Mouse (Mus musculus) spleen, postnatal 36 days (tissue): Measurements from ENCODE around the gene Cdk6.
"Not testable (repeated sequence)": the region's sequence is repeated elsewhere in the genome, so short reads cannot be mapped to it uniquely, and the experiment has no call there.

Experiments
- DNase-seq, 2 experiments: peaks; one replicate each; pipeline ENCODE4 v3.0.0; 2022; ENCODE audit warnings: low spot score in 2 of 2, mixed read lengths in 1 of 2

The Cdk6 gene

GRCm38 (mm10) chr5:3341111-3341911 is at the start of gene Cdk6:
TSS of gene Cdk6 (plus strand) at chr5:3341485.
- DNase-seq, result peak; percentile 54 to 59

DNA sequence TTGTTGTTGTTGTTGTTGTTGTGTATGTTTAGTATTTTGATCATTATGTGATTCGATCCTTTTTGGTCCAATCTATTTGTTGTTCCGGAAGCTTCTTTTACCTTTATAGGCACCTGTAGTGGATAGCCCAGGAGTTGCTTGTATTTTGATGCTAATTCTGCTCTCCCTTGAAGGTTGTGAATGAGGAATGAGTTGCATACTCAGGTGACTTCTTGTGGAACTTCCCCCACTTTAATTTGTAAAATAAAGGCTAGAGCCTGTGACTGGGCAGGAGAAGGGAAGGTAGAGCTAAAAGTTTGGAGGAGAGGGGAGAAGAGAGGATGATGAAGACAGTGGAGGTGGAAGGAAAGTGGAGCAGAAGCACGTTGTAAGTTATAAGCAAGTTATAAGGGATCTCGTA is 47.6 kb upstream of the Cdk6 start:
- no peak for DNase-seq

- peak; percentile 14 for DNase-seq
Observed at GRCm38 (mm10) chr5:3300801-3301457, 40.4 kb upstream of the Cdk6 start.

GRCm38 (mm10) chr5:3301535-3301934 is 39.8 kb upstream of the Cdk6 start:
- no peak for DNase-seq

DNA sequence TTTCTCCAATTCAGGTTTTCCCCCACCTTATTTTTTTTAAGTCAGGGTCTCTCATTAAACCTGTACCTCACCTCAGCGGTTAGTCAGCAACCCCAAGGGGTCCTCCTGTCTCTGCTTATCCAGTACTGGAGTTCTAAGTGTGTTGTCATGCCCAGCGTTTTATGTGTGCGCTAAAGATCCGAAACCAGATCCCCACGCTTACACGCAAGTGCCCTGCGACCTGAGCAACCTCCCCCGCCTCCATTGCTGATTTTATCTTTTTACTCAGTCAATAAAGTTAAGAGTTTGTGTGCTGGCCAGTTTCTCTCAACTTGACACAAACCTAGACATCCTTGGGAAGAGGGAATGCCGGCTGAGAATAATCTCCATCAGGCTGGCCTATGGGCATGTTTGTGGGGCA is 37.4 kb upstream of the Cdk6 start:
- no peak for DNase-seq

GRCm38 (mm10) chr5:3306146-3306545 is 35.1 kb upstream of the Cdk6 start:
- DNase-seq, result no peak

GRCm38 (mm10) chr5:3309122-3309521 is 32.2 kb upstream of the Cdk6 start:
- DNase-seq, result no peak

DNA sequence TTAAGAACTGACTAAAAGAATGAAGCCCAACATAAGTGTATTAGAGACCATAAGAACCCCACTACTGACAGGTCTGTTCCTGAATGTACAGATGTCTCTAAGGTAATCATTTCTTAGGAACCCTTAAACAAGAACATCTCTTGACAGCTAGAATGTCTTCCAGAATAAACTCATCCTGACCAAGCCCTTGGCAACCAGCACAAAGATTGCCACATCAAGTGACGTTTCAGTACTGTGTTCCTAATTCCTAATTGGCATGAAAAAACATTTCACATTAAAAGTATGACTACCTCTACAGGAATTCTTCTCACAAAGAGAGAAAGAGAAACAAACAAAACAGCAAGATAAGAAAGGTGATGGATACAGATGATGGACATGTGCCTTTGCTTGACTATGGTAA is 31.7 kb upstream of the Cdk6 start:
- DNase-seq, result no peak

- DNase-seq, result not testable (repeated sequence)
Observed at GRCm38 (mm10) chr5:3311156-3311555, 30.1 kb upstream of the Cdk6 start.

- DNase-seq, result not testable (repeated sequence)
Observed at GRCm38 (mm10) chr5:3317724-3318123, 23.6 kb upstream of the Cdk6 start.

- no peak for DNase-seq
Observed at GRCm38 (mm10) chr5:3320225-3320624, 21.1 kb upstream of the Cdk6 start.

DNA sequence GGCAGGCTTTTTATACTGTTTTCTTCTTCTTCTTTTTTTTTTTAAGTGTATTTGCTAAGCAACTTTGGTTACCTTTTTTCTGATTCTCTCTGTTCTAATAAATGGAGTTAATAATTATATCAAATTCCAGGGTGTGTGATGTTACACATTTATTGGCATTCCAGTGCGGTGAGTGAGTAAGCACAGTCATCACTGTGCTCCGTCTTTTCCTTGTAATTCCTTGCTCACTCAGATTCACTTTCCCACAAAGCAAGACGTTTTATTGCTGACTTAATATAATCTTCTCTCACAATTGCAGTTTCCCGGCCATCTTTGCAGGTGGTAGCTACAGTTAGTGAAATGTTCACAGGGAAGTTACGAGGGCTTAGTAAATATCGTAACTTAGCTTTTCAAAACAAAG is 19.2 kb upstream of the Cdk6 start:
- DNase-seq, result no peak

GRCm38 (mm10) chr5:3324116-3324515 is 17.2 kb upstream of the Cdk6 start:
- DNase-seq, result no peak

GRCm38 (mm10) chr5:3329361-3329760 is 11.9 kb upstream of the Cdk6 start:
- no peak for DNase-seq

DNA sequence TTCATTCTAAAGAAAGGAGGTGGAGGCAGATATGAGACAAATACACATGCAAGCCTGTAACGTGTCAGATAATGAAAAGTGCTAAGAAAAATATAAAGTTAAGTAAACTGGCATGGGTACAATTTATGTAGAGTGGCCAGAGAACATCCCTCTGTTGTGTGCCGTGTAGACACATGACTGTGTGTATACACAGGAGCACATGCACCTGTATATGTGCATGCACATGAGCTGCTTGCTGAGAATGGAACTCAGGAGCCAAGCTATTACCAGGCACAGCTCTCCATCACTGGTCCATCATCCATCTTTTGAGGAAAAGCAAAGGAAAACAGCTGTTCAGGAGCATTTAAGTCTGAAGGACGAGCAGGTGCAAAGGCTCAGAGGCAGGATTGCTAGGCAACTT is 10.4 kb upstream of the Cdk6 start:
- DNase-seq, result no peak

DNA sequence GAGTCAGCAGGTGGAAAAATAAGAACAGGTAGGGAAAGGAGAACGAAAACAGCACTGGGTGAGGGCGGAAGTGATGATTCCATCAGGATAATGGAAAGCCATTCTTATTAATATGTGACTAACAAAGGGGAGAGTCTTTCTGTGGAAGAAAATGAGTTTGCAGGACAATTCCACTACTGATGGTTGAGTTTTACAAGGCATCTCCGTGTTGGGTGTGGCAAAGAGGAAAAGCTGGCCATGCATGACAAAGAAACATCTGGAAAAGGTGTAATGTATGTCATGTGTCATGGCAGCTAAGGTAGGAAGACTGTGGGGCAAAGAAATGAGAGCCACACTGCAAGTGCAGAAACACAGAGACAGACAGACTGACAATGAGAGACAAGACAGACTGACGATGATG is 8.3 kb upstream of the Cdk6 start:
- not testable (repeated sequence) for DNase-seq

DNA sequence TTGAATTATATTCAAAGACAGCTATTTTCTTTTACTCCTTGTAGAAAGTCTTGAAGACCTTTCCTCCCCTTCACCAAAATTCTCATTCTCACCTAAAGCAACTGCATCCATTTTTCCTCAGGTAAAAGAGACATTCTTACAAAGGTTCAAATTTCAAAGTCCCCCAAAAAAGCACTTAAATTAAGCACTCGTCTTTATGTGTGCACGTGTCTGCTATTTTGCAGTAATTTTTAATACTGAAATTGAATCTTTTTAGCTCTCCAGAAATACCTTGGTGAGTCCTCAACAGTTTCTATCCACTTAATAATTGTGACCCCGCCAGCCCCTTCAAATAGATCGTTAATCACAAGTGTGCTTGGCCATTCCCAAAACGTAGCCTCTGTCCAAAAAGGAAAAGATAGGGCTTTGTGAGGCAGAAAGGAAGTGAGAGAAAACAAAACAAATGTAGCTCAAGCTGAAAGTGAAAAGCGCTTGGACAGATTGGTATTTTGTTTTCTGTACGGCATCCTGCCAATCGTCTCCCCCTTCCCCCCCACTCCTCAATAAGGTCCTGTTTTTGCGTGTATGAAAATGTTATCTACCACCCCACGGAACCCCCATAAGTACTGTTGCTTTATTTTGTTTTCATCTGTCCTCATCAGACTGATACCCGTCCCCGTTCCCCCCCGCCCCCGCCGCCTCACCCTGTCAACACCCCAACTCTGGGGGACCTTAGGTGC is 786 bp upstream of the Cdk6 start:
- not testable (repeated sequence) for DNase-seq

- DNase-seq, result peak; percentile 48 to 52
Observed at GRCm38 (mm10) chr5:3341931-3342770, 866 bp downstream of the Cdk6 start.

GRCm38 (mm10) chr5:3342771-3343565 is 1.7 kb downstream of the Cdk6 start:
- peak; percentile 31 to 45 for DNase-seq

DNA sequence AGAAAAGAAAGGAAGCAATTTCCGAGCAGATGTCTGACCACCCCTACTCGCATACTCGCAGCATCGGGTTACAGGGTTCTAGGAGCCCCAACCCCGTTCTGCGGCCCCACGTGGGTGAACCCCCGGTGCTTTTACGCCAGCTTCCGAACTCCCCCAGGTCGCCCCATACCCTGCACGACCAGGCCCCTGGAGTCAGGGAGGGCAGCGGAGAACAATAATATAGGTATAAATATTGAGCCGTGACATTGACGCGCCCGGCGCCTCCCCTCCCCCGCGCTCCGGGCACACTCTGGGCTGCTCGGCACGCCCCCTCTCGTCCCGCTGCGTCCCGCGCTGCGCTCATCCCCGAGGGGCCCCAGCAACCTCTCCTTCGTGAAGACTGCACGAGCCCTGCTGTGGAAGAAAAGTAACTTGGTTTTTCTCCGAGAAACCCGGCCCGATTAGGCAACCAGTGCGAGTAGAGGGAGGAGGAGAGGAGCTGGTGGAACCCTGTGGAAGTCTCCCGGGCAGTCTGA is 2.3 kb downstream of the Cdk6 start:
- peak; percentile 58 to 67 for DNase-seq
